Mouse (Mus musculus): ENCODE data around the gene Treh.
A peak's percentile ranks its signal among the peaks of the same experiment; 100 is the strongest.

The Treh gene

GRCm38 (mm10) chr9:44715705-44716362 lies 42.8 kb downstream of the Treh start:
- no peak for DNase-seq (ENCODE audit: low spot score in 2 of 2)

GRCm38 (mm10) chr9:44716997-44717821 lies 44.2 kb downstream of the Treh start:
- DNase-seq (ENCODE audit: low spot score in 2 of 2) = no peak

- no peak for DNase-seq (ENCODE audit: low spot score in 2 of 2)
These were observed 44.8 kb downstream of the Treh start for GRCm38 (mm10) chr9:44717822-44718242.

GRCm38 (mm10) chr9:44718937-44719631 lies 46.1 kb downstream of the Treh start:
- DNase-seq (ENCODE audit: low spot score in 2 of 2) = no peak

GRCm38 (mm10) chr9:44719632-44720357 lies 46.8 kb downstream of the Treh start:
- DNase-seq (ENCODE audit: low spot score in 2 of 2) = no peak

GRCm38 (mm10) chr9:44720358-44721153 lies 47.5 kb downstream of the Treh start:
- peak in 1 of 2 experiments; percentile 43 for DNase-seq (ENCODE audit: low spot score in 2 of 2)

GRCm38 (mm10) chr9:44721154-44721876 lies 48.3 kb downstream of the Treh start:
- DNase-seq (ENCODE audit: low spot score in 2 of 2) = peak; percentile 83 to 84

GRCm38 (mm10) chr9:44721877-44722186 lies 48.8 kb downstream of the Treh start:
- no peak for DNase-seq (ENCODE audit: low spot score in 2 of 2)

- DNase-seq (ENCODE audit: low spot score in 2 of 2) = no peak
These were observed 49.5 kb downstream of the Treh start for GRCm38 (mm10) chr9:44722575-44722974.

GRCm38 (mm10) chr9:44723008-44723407 lies 50.0 kb downstream of the Treh start:
- no peak for DNase-seq (ENCODE audit: low spot score in 2 of 2)

GRCm38 (mm10) chr9:44723521-44724041 lies 50.5 kb downstream of the Treh start:
- no peak for DNase-seq (ENCODE audit: low spot score in 2 of 2)

GRCm38 (mm10) chr9:44724223-44724622 lies 51.2 kb downstream of the Treh start:
- DNase-seq (ENCODE audit: low spot score in 2 of 2) = peak in 1 of 2 experiments; percentile 74

- no peak for DNase-seq (ENCODE audit: low spot score in 2 of 2)
These were observed 51.6 kb downstream of the Treh start for GRCm38 (mm10) chr9:44724665-44725064.

GRCm38 (mm10) chr9:44726431-44727146 lies 53.6 kb downstream of the Treh start:
- DNase-seq (ENCODE audit: low spot score in 2 of 2) = no peak

- DNase-seq (ENCODE audit: low spot score in 2 of 2) = no peak
These were observed 54.4 kb downstream of the Treh start for GRCm38 (mm10) chr9:44727441-44727840.

- no peak for DNase-seq (ENCODE audit: low spot score in 2 of 2)
These were observed 59.1 kb downstream of the Treh start for GRCm38 (mm10) chr9:44732130-44732549.

- no peak for DNase-seq (ENCODE audit: low spot score in 2 of 2)
These were observed 60.0 kb downstream of the Treh start for GRCm38 (mm10) chr9:44732921-44733530.

- DNase-seq (ENCODE audit: low spot score in 2 of 2) = peak in 1 of 2 experiments; percentile 64
These were observed 60.9 kb downstream of the Treh start for GRCm38 (mm10) chr9:44733671-44734523.

All from frontal cortex, postnatal 10 days (tissue).